Mouse (Mus musculus) right cerebral cortex, postnatal 14 days (tissue): ENCODE measurements at regions not wholly inside any gene's neighbourhood (a gene's known extent, or its start where the extent isn't known, plus 50 kb on each side); places are given as distances from the start of the nearest gene placed in this dataset.
"Not testable (repeated sequence)": the region's sequence is repeated elsewhere in the genome, so short reads cannot be mapped to it uniquely, and the experiment has no call there.

Experiments
- DNase-seq: peaks from one replicate; pipeline ENCODE4 v3.0.0; 2022

DNA sequence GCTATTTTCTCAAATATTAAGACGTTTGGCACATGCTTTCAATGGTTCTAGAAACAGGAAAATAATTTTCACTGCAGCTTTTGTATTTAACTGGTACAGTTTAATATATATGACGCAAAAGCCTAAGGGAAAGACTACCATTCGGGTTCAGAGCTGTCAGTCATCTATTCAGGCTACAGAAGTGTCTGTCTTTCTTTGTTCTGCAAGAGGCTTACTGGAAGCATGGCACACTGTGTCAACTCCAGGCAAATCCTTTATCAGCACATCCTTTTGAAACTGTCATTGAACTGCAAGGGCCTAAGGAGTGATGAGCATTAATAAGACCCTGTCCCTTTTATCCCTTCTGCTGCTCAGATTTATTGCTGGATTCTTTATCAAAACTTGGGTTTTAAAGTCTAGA, 303.8 kb upstream of the Gm5152 start:
- not testable (repeated sequence) for DNase-seq

DNA sequence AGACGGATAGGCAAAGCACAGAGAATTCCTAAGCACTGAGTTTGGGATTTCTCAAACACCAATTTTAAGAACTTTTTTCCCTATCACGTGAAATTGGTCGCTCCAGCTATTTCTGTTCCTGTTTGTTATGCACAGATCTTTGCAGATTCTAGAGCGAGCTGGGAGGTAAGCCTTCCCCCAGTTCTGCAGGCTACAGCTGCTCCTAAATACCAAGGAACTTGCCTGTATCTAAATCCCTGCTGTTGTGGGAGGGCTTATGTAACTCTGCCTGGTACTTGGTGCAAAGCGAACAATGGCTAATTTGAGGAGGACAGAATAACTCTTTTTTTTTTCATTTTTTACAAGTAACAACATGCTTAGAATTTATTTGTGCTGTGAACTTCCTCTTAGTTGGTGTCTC, 316.0 kb upstream of the Gm5152 start:
- peak; percentile 6 for DNase-seq

- no peak for DNase-seq
Measured at GRCm38 (mm10) chr5:10592392-10592791, 346.1 kb upstream of the Gm5152 start.

DNA sequence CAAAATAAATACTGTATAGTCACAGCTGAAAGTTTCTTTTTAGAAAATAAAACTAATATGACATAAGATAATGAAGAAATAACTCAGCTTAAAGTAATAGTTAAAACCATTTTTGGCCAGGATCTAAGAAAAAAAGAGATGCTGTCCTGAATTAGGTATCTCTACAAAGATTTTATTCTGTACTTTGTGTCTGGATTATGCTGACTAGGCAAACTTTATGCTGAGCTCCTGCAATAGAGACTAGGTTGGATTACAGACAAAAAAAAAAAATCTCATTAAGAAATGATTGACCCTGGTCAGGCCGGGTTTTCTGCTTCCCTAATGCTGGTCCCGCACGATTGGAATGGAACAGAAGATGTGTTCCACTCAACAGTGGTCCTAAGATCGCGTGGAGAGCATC, 346.8 kb upstream of the Gm8871 start:
- DNase-seq: no peak

DNA sequence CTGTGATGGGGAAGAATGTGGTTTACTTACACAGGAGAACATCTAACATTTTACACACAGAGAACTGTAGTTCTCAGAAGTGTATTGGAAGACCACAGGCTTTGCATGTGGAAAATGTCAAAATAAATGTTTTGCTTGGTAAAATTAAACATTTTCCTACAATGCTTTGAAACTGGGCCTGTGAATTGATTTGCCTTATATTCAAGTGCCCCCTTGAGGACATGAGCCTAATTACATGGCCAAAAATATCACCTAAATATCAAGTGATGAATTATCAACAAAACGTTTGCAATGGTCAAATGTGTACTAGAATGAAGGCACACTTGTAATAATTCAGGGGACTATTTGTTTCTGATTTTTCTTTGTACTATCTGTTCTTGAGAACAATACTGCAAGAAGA, 314.4 kb upstream of the Gm8871 start:
- DNase-seq: no peak

- no peak for DNase-seq
Measured at GRCm38 (mm10) chr5:10648075-10648474, 299.5 kb upstream of the Gm8871 start.

GRCm38 (mm10) chr5:10663301-10663700, 284.3 kb upstream of the Gm8871 start:
- no peak for DNase-seq

DNA sequence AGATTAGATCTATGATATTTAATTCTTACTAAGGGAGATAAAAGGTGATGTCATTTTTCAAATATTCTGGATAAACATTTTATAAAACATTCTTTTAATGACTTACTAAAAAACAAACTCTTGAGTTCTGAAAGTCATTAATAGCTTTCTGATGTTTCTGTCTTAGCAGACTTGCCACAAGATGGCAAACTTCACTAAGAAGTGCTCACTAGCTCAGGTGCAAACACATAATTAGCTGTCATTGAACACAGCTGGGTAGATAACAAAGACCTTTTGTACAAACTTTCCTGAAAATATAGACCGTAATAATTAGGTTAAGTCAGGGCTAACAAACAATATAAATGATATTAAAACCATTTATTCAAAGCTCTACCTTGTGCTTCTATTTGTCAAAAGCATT, 273.4 kb upstream of the Gm8871 start:
- no peak for DNase-seq

- no peak for DNase-seq
Measured at GRCm38 (mm10) chr5:10685519-10685918, 262.1 kb upstream of the Gm8871 start.

DNA sequence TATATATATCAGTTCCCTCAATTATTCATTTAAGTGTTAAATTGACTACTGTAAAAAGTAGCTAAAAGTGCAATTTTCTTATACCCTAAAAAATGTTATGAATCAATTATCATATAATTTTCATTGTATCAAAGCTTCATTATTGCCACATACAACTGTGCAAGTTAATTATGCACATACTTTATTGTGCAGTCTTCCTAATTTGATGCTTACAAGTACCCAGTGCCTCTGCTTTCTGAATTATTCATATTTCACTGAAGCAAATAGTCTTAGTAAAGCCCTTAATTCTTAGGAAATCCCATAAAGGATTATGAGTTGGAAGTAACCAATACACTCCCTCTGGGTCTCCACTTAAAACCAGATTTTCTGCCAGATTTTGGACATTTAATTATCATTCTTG, 220.5 kb upstream of the Gm8871 start:
- no peak for DNase-seq

DNA sequence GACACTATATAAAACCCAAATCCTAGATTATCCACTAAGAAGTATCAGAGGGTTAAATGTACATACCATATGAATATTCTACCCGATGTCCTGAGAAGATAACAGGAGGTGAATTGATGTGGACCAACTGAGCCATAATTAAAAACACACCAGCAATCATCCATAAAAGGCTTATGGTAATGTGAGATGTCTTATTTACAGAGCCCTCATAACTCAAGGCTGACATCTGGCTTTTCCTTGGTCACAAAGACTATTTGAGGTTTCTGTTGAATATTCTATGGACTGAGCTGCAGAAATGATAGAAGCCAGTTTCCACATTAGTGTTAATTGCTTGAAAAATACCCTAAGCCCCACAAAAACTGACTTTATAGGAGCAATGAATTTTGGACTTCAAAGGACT, 198.1 kb upstream of the Gm8871 start:
- no peak for DNase-seq

DNA sequence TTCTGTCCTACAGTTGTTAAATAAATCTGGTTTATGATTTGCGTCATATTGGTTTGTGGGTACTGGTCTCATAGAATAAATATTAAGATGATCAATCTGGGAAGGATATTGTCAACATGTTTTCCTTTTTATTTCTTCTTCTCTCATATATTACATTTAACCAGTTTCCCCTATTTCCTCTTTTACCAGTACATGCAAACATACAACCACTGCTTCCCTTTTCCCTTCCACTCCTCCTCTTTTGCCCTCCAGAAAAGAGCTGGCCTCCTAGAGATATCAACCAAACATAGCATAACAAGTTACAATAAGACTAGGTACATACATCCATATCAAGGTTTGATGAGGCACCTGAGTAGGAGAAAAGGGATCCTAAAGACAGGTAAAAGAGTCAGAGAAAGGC, 180.1 kb upstream of the Gm8871 start:
- DNase-seq: no peak
